Mouse (Mus musculus) frontal cortex, postnatal 25 days (tissue): Measurements from ENCODE around the gene Asprv1.
A peak's percentile ranks its signal among the peaks of the same experiment; 100 is the strongest.

Experiments
- DNase-seq, 2 experiments: peaks; one replicate each; pipeline ENCODE4 v3.0.0; 2022; ENCODE audit warnings: low spot score in 2 of 2

Gene Asprv1

DNA sequence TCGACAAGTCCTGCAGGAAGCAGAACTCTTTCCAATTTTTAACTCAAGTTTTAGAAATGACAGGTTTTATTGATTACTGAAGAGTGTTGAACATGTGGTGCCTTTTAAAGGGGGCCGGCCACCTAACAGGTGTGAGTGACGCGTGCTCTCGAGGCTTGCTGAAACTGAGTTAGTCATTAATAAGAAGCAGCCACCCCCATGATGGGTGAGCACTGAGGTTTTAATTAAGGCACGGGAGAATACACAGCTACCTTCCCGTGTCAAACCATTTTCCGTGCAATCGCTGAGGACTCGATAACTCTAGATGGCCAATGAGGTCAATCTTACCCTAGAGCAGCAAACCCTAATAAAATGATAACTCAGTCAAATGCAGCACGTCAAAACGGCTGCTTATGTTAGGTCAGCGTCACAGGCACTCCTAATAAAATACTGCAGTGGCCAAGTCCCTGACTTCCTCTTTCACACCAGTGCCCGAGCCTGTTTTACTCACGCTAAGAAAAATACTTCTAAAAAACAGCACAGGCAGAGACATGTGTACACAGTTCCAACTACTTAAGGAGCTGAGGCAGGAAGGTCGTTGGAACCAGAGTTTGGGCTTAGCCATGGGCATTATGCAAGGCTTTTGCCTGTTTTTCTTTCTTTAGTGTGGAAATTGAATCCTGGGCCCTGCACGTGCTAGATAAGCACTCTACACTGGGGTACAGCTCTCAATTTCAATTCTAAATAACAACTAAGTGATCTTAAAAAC lies 37.8 kb downstream of the Asprv1 start:
- DNase-seq, result no peak

DNA sequence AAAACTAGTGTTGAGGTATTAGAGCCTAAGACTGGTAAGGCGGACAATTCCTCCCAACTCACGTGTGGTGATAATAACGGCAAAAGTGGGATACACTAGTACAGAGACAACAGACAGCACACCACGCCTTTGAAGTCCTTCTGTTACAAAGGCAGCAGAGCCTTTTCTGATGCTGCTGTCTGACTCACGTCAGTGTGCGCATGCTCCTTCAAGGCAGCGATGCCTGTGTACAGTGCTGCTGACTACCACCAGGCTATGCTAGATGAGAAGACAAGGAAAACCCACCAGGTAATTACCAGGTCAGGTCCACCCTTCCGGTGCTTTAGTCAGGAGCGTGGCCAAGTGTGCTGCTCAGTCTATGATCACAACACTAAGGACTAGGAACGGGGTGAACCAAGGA lies 39.1 kb downstream of the Asprv1 start:
- DNase-seq, result no peak

DNA sequence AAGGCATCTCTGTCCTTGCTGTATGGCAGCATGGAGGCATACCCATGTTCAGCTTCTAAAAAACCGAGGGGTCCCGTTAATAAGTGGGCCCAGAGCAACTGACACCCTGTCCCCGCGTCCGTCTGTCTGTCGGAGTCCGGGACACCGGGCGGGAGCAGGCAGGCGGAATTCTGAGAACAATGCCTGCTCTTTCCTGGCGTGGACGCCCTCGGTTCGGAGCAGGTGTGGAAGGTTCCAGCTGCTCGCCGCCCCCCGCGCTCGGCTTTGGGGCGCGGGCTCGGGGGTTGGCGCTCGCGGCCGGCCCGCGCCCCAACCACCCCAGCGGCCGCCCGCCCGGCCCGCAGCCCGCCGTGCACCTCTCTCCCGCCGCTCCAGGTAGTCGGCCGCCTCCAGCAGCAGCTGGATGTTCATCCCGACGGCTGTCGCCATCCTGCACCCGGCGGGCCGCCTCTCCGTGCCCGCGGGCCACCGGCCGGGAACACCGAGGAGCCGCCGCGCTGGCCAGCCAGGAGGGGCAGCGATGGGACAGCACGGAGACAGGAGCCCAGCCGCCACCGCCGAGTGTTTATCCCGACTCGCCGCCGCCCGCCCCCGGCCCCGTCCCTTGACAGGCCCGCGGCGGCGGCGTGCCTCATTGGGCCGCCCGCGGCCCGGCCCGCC lies 40.7 kb downstream of the Asprv1 start, which contains the start of gene Mxd1:
Gene Mxd1 (minus strand): TSS at position 582 of the 660 bp plus-strand sequence.
- DNase-seq, result peak in 1 of 2 experiments; percentile 21

DNA sequence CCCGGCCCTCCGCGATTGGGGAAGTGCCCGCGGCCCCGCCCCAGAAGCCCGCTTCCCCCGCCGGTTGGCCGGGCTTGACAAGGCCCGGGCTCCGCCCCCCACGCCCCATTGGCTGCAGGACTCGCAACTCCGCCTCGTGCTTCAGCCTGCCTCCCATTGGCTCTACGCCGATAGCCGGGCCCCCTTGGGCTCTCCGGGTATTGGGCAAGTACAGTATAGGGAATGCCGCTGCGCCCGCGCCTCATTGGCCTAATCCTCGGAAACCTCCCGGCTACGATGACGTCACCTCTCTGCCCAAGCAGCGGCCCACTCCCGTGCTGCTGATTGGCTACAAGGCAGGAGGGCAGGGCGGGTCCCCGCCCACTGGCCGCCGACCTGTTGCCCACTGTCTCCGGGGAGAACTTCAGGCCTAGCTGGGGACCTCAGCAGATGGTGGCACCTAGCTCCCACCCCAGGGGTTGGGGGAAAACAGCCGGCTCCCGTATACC lies 41.3 kb downstream of the Asprv1 start:
- peak; percentile 98 to 100 for DNase-seq

DNA sequence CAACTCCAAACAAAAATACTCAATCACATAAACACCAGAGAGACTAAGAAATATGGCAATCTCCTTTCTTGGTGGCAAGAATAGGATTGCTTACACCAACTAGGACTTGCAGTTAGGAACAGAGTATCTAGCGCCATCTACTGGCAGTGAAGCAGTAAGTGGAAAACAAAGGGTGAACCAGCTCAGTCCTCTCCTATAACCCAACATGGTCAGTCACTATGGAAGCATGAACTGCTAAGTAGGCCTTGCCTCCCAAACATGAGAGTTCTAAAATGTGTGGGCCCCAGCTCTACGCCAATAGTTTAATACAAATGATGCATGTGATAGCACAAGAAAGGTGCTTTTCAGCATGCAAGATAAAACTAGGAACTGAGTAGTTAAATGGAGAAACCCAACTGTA lies 42.9 kb downstream of the Asprv1 start:
- DNase-seq, result peak in 1 of 2 experiments; percentile 20

DNA sequence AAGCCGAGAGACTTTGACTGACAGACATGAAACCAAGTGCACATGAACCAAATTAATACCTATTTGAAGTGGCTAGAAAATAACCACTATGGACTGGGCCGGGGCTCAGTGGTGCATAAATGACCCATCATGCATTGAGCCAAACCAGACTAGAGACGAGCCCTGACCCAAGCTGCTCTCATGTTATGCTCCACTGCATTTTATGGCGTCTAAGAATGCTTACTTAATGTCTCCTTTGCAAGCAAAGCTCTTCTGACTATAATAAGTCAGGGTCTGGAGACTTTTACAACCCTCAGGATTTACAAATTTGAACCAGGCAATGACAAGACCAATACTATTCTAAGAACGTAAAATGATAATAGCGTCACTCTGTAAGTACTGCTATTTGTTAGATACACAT lies 50.4 kb downstream of the Asprv1 start:
- DNase-seq, result no peak
